Comparison of ENCODE assay signal across 32 mouse cellular contexts in genomic region chr17:28916520-28916919, GRCm38 (mm10). TPM values are rescaled to one million over a fixed set of nuclear protein-coding genes. Genes with fewer than 3 reads are reported as not detected.
"Had no signal": no experiment of that assay in that cellular context is flagged by ENCODE, and none has a peak within 500 bp of the region (broad histone marks: within the 10 kb centered on the region; RNA-seq: fewer than 3 reads in every experiment).

No protein-coding gene starts in this region.

- H3K27ac ChIP-seq: embryonic facial prominence, embryonic 10.5 days; embryonic facial prominence, embryonic 12.5 days; embryonic facial prominence, embryonic 13.5 days; embryonic facial prominence, embryonic 15.5 days; forebrain, embryonic 10.5 days; forebrain, embryonic 12.5 days; forebrain, embryonic 13.5 days; forebrain, embryonic 15.5 days; gastrocnemius, adult 2 months; heart, adult 2 months had no signal

- H3K36me3 ChIP-seq: embryonic facial prominence, embryonic 10.5 days; embryonic facial prominence, embryonic 12.5 days; embryonic facial prominence, embryonic 13.5 days; embryonic facial prominence, embryonic 15.5 days; forebrain, embryonic 10.5 days; forebrain, embryonic 12.5 days; forebrain, embryonic 15.5 days had no signal

- H3K4me1 ChIP-seq: embryonic facial prominence, embryonic 10.5 days; embryonic facial prominence, embryonic 12.5 days; embryonic facial prominence, embryonic 13.5 days; embryonic facial prominence, embryonic 15.5 days; forebrain, embryonic 12.5 days; forebrain, embryonic 13.5 days; forebrain, embryonic 15.5 days had no signal

- H3K9ac ChIP-seq: embryonic facial prominence, embryonic 12.5 days; embryonic facial prominence, embryonic 13.5 days; embryonic facial prominence, embryonic 15.5 days; forebrain, embryonic 12.5 days; forebrain, embryonic 13.5 days; forebrain, embryonic 15.5 days; forebrain, postnatal 0 days had no signal

- H3K27me3 ChIP-seq: embryonic facial prominence, embryonic 12.5 days; embryonic facial prominence, embryonic 13.5 days; embryonic facial prominence, embryonic 15.5 days; forebrain, embryonic 12.5 days; forebrain, embryonic 13.5 days; forebrain, embryonic 15.5 days had no signal

- ATAC-seq: forebrain, embryonic 13.5 days; forebrain, embryonic 14.5 days; forebrain, embryonic 15.5 days; forebrain, embryonic 16.5 days; forebrain, postnatal 0 days had no signal

- H3K4me2 ChIP-seq: embryonic facial prominence, embryonic 12.5 days; embryonic facial prominence, embryonic 13.5 days; embryonic facial prominence, embryonic 15.5 days; forebrain, embryonic 12.5 days; forebrain, embryonic 13.5 days; forebrain, embryonic 15.5 days had no signal

- H3K9me3 ChIP-seq: embryonic facial prominence, embryonic 10.5 days; embryonic facial prominence, embryonic 12.5 days; embryonic facial prominence, embryonic 13.5 days; embryonic facial prominence, embryonic 15.5 days; forebrain, embryonic 10.5 days; forebrain, embryonic 12.5 days; forebrain, embryonic 13.5 days; forebrain, embryonic 15.5 days had no signal

- DNase-seq: cerebellum, adult 8-10 months; cerebellum, adult 9-10 months; cerebellum, adult 9-11 months; cerebellum, postnatal 10 days; cerebellum, postnatal 14 days; cerebellum, postnatal 25 days; cerebellum, postnatal 36 days; embryo, embryonic 11 days; forebrain, postnatal 0 days; gastrocnemius, adult 2 months; gastrocnemius, postnatal 10 days; gastrocnemius, postnatal 14 days; gastrocnemius, postnatal 25 days; gastrocnemius, postnatal 36 days; heart, adult 18-20 months; heart, adult 2 months had no signal

- H3K4me3 ChIP-seq: embryonic facial prominence, embryonic 10.5 days; embryonic facial prominence, embryonic 12.5 days; embryonic facial prominence, embryonic 13.5 days; embryonic facial prominence, embryonic 15.5 days; erythroblast, embryonic 14.5 days; forebrain, embryonic 10.5 days; forebrain, embryonic 12.5 days; forebrain, embryonic 13.5 days; forebrain, embryonic 15.5 days; gastrocnemius, adult 2 months; heart, adult 2 months had no signal

RNA-seq across cellular contexts. Expression of gene 4930539E08Rik, which starts 1.4 kb away (rescaled TPM):
- polyA plus RNA-seq: erythroblast, embryonic 14.5 days had no signal

RNA-seq across cellular contexts. Expression of gene Pxt1, which starts 27.1 kb away (rescaled TPM):
- polyA plus RNA-seq: cortical plate, adult 2 months; embryonic facial prominence, embryonic 11.5 days; embryonic facial prominence, embryonic 12.5 days; embryonic facial prominence, embryonic 13.5 days; embryonic facial prominence, embryonic 14.5 days; forebrain, embryonic 10.5 days; forebrain, embryonic 12.5 days; forebrain, embryonic 13.5 days; forebrain, embryonic 14.5 days; forebrain, embryonic 15.5 days; forebrain, embryonic 16.5 days; forebrain, postnatal 0 days; frontal cortex, adult 2 months had no signal

RNA-seq across cellular contexts. Expression of gene Pnpla1, which starts 58.3 kb away (rescaled TPM):
- polyA plus RNA-seq: embryonic facial prominence, embryonic 11.5 days; erythroblast, embryonic 14.5 days; forebrain, embryonic 10.5 days; forebrain, embryonic 11.5 days; forebrain, embryonic 12.5 days; forebrain, embryonic 13.5 days; forebrain, embryonic 14.5 days; forebrain, embryonic 15.5 days; forebrain, embryonic 16.5 days had no signal
